Mouse (Mus musculus) CH12.LX (cell line): ENCODE data around the gene Mars2. TPM values are rescaled to one million over a fixed set of nuclear protein-coding genes. Genes with fewer than 3 reads are reported as not detected.

Experiments used
- DNase-seq: peaks from one replicate; pipeline ENCODE4 v3.0.0-alpha.2; 2013; ENCODE audit errors: extremely low read depth
- H3K27ac ChIP-seq: 2 replicates; pipeline ENCODE4 v1.5.1; 2012; ENCODE audit warnings: low read depth, mild to moderate bottlenecking, control low read depth, moderate library complexity; ENCODE audit not compliant: insufficient read depth
- H3K27me3 ChIP-seq: replicated peaks from 2 replicates; pipeline ENCODE3; 2012; ENCODE audit warnings: inconsistent platforms
- H3K36me3 ChIP-seq, 2 experiments: replicated peaks in 1 of 2; 2 replicates each; pipeline versions ENCODE3 to v1.6.1; 2012; ENCODE audit warnings: inconsistent platforms in 1 of 2, low read length in 1 of 2, mild to moderate bottlenecking in 1 of 2, mixed read lengths in 1 of 2, moderate library complexity in 1 of 2; ENCODE audit not compliant: control insufficient read depth in 1 of 2, insufficient read depth in 1 of 2
- H3K4me1 ChIP-seq, 2 experiments: 2 replicates each; pipeline ENCODE4 v1.6.1; 2012; ENCODE audit warnings: inconsistent platforms in 1 of 2, moderate library complexity in 1 of 2; ENCODE audit not compliant: insufficient read depth in 2 of 2, control insufficient read depth in 1 of 2
- H3K4me2 ChIP-seq: 2 replicates; pipeline ENCODE4 v1.6.1; 2012; ENCODE audit warnings: low read depth, mild to moderate bottlenecking, control low read depth; ENCODE audit not compliant: poor library complexity, insufficient read depth, severe bottlenecking
- H3K4me3 ChIP-seq, 3 experiments: fragments of 150-350 bp in 1 of 3; sonication (generic) in 1 of 3; replicated peaks in 1 of 3; 2 replicates each; pipeline versions ENCODE3 to v1.5.1; 2011 to 2012; ENCODE audit warnings: low read depth in 2 of 3, low read length in 2 of 3, mild to moderate bottlenecking in 2 of 3, moderate library complexity in 2 of 3, control low read depth in 1 of 3, improper control_type of control experiment in 1 of 3, inconsistent platforms in 1 of 3, mixed read lengths in 1 of 3; ENCODE audit not compliant: poor library complexity in 1 of 3
- H3K79me2 ChIP-seq: replicated peaks from 2 replicates; pipeline ENCODE4 v1.6.1; 2012; ENCODE audit warnings: mild to moderate bottlenecking, moderate library complexity; ENCODE audit not compliant: control insufficient read depth, poor library complexity, insufficient read depth, severe bottlenecking; ENCODE audit errors: extremely low read depth
- H3K9ac ChIP-seq: 2 replicates; pipeline ENCODE4 v1.6.1; 2012; ENCODE audit warnings: low read depth, mild to moderate bottlenecking, control low read depth, moderate library complexity; ENCODE audit not compliant: insufficient read depth
- H3K9me3 ChIP-seq: replicated peaks from 2 replicates; pipeline ENCODE3; 2012; ENCODE audit warnings: low read length, inconsistent platforms, mixed read lengths
- BHLHE40 ChIP-seq: IDR thresholded peaks from 2 replicates; pipeline ENCODE4 v1.6.1; 2011; ENCODE audit warnings: mild to moderate bottlenecking, low read depth, low read length, improper control_type of control experiment
- ELF1 ChIP-seq: IDR thresholded peaks from 2 replicates; pipeline ENCODE4 v1.6.1; 2014; ENCODE audit warnings: low read depth, mild to moderate bottlenecking, inconsistent platforms, low read length, improper control_type of control experiment
- EP300 ChIP-seq: IDR thresholded peaks from 2 replicates; pipeline ENCODE4 v1.6.1; 2011; ENCODE audit warnings: low read length, improper control_type of control experiment
- GABPA ChIP-seq: IDR thresholded peaks from 2 replicates; pipeline ENCODE4 v1.6.1; 2012; ENCODE audit warnings: low read depth, low read length, improper control_type of control experiment, inconsistent platforms; ENCODE audit not compliant: insufficient replicate concordance
- HCFC1 ChIP-seq: IDR thresholded peaks from 2 replicates; pipeline ENCODE4 v1.6.1; 2012; ENCODE audit warnings: low read depth, mild to moderate bottlenecking, inconsistent platforms, low read length, improper control_type of control experiment
- JUND ChIP-seq: conservative IDR thresholded peaks from 2 replicates; pipeline ENCODE4 v1.6.1; 2011; ENCODE audit warnings: low read depth, low read length, improper control_type of control experiment
- MAFK ChIP-seq: IDR thresholded peaks from 2 replicates; pipeline ENCODE4 v1.6.1; 2011; ENCODE audit warnings: low read length, improper control_type of control experiment; ENCODE audit not compliant: insufficient replicate concordance
- MEF2A ChIP-seq: IDR thresholded peaks from 2 replicates; pipeline ENCODE4 v1.6.1; 2014; ENCODE audit warnings: low read depth, mild to moderate bottlenecking, inconsistent platforms, low read length, improper control_type of control experiment, borderline replicate concordance
- MYC ChIP-seq: IDR thresholded peaks from 2 replicates; pipeline ENCODE4 v1.6.1; 2011; ENCODE audit warnings: low read depth, mild to moderate bottlenecking, improper control_type of control experiment, low read length
- POLR2A ChIP-seq: IDR thresholded peaks from 2 replicates; pipeline ENCODE4 v1.6.1; 2011; ENCODE audit warnings: low read depth, mild to moderate bottlenecking, improper control_type of control experiment, low read length
- POLR2AphosphoS2 ChIP-seq: IDR thresholded peaks from 2 replicates; pipeline ENCODE4 v1.6.1; 2011; ENCODE audit warnings: low read depth, low read length, improper control_type of control experiment
- RAD21 ChIP-seq: IDR thresholded peaks from 2 replicates; pipeline ENCODE4 v1.6.1; 2011; ENCODE audit warnings: low read depth, mild to moderate bottlenecking, low read length, improper control_type of control experiment, moderate library complexity
- RCOR1 ChIP-seq: conservative IDR thresholded peaks from 2 replicates; pipeline ENCODE4 v1.6.1; 2012; ENCODE audit warnings: low read depth, mild to moderate bottlenecking, inconsistent platforms, low read length, improper control_type of control experiment
- SIN3A ChIP-seq: IDR thresholded peaks from 2 replicates; pipeline ENCODE4 v1.6.1; 2012; ENCODE audit warnings: low read length, improper control_type of control experiment, inconsistent platforms
- TBP ChIP-seq: conservative IDR thresholded peaks from 2 replicates; pipeline ENCODE4 v1.6.1; 2011; ENCODE audit warnings: low read depth, low read length, improper control_type of control experiment
- TCF12 ChIP-seq: IDR thresholded peaks from 2 replicates; pipeline ENCODE4 v1.6.1; 2014; ENCODE audit warnings: low read depth, mild to moderate bottlenecking, inconsistent platforms, low read length, improper control_type of control experiment
- UBTF ChIP-seq: IDR thresholded peaks from 2 replicates; pipeline ENCODE4 v1.6.1; 2012; ENCODE audit warnings: low read depth, mild to moderate bottlenecking, inconsistent platforms, low read length, improper control_type of control experiment, moderate library complexity
- USF2 ChIP-seq: conservative IDR thresholded peaks from 2 replicates; pipeline ENCODE4 v1.6.1; 2011; ENCODE audit warnings: low read depth, low read length, improper control_type of control experiment
- ZC3H11A ChIP-seq: IDR thresholded peaks from 2 replicates; pipeline ENCODE4 v1.6.1; 2012; ENCODE audit warnings: low read depth, mild to moderate bottlenecking, inconsistent platforms, low read length, improper control_type of control experiment
- ZMIZ1 ChIP-seq: IDR thresholded peaks from 2 replicates; pipeline ENCODE4 v1.6.1; 2012; ENCODE audit warnings: low read depth, mild to moderate bottlenecking, inconsistent platforms, low read length, improper control_type of control experiment
- dilution Hi-C: fragments of 300-500 bp; cut with MboI; formaldehyde crosslinking; loops from 2 replicates; pipeline ENCODE4 v1.14.3; 2020; ENCODE audit warnings: low sequenced_read_pairs; ENCODE audit not compliant: extremely low pct_unique_long_range_greater_than_20kb, extremely low pct_ligation_motif_present
- in situ Hi-C: fragments of 300-500 bp; cut with MboI; formaldehyde crosslinking; loops from 3 replicates; pipeline ENCODE4 v1.14.3; 2019; ENCODE audit warnings: low sequenced_read_pairs, low pct_ligation_motif_present, low pct_unique_long_range_greater_than_20kb, mixed read lengths
- polyA plus RNA-seq: library from polyadenylated mRNA; unstranded; fragments of >175 nt; gene quantifications from 2 replicates; pipeline ENCODE4 v1.2.1, GENCODE M21; 2012; ENCODE audit warnings: low read depth; ENCODE audit not compliant: insufficient read length
- total RNA-seq, 2 experiments: library from RNA; depleted of rRNA; stranded (reverse); fragments of 300-350 nt in 1 of 2; fragments of >200 nt in 1 of 2; gene quantifications; 2 replicates each; pipeline ENCODE4 v1.2.3; 2012 to 2014

Gene Mars2
- total and polyA plus RNA-seq, 3 experiments: 3.7 to 5.6 (median 4.5) TPM

GRCm38 (mm10) chr1:55227376-55227775 lies 9.6 kb upstream of the Mars2 start:
- Histone ChIP-seq H3K36me3 (no peaks in the 10 kb centered on the region), H3K9me3 (no peaks in the 10 kb centered on the region), H3K4me2 (no peak overlapping the region), H3K4me3 (no peak overlapping the region), H3K79me2 (no peaks in the 10 kb centered on the region)
- dilution Hi-C loops: no loop called here
- in situ Hi-C loops: no loop called here
- DNase-seq: no peak
- TF ChIP-seq USF2 (no peak), RCOR1 (no peak), POLR2A (no peak), ZC3H11A (no peak), TCF12 (no peak), UBTF (no peak), MYC (no peak)
- TF ChIP-seq, all 38 proteins: peak for 0
- Histone ChIP-seq H3K4me1 (no peaks in the 10 kb centered on the region), H3K9ac (no peak overlapping the region), H3K27ac (no peak overlapping the region), H3K27me3 (no peaks in the 10 kb centered on the region)

- Histone ChIP-seq H3K4me1 (no peaks in the 10 kb centered on the region), H3K79me2 (no peaks in the 10 kb centered on the region)
- no peak for DNase-seq
- TF ChIP-seq ZMIZ1: no peak
- no peak for TF ChIP-seq JUND
- TF ChIP-seq SIN3A: no peak
- no peak for TF ChIP-seq MEF2A
- TF ChIP-seq, all 38 proteins: peak for 0
- in situ Hi-C loops (no loop called here), dilution Hi-C loops (no loop called here)
- no peak overlapping the region for H3K4me3 ChIP-seq
- no peak overlapping the region for H3K9ac ChIP-seq
- H3K4me2 ChIP-seq: no peak overlapping the region
- no peaks in the 10 kb centered on the region for H3K27me3 ChIP-seq
- H3K27ac ChIP-seq: no peak overlapping the region
- H3K36me3 ChIP-seq: no peaks in the 10 kb centered on the region
- no peaks in the 10 kb centered on the region for H3K9me3 ChIP-seq
These were observed 8.6 kb upstream of the Mars2 start for GRCm38 (mm10) chr1:55228256-55228884.

- H3K36me3 ChIP-seq: peaks cover 0 to 3% of the 10 kb centered on the region in 2 experiments
- no peaks in the 10 kb centered on the region for H3K27me3 ChIP-seq
- peaks cover 22% of the 10 kb centered on the region for H3K79me2 ChIP-seq
- no peak for TF ChIP-seq EP300
- no peak for TF ChIP-seq BHLHE40
- TF ChIP-seq TBP: no peak
- TF ChIP-seq USF2: no peak
- no peak for TF ChIP-seq ELF1
- TF ChIP-seq RAD21: no peak
- no peak for TF ChIP-seq SIN3A
- TF ChIP-seq GABPA: no peak
- no peak for TF ChIP-seq HCFC1
- TF ChIP-seq POLR2AphosphoS2: no peak
- no peak for TF ChIP-seq ZC3H11A
- no peak for TF ChIP-seq MAFK
- no peak for TF ChIP-seq ZMIZ1
- no peak for TF ChIP-seq RCOR1
- DNase-seq: no peak
- dilution Hi-C loops: no loop called here
- H3K4me3 ChIP-seq: no peak overlapping the region
- no peak overlapping the region for H3K4me2 ChIP-seq
- H3K9ac ChIP-seq: no peak overlapping the region
- no peaks in the 10 kb centered on the region for H3K9me3 ChIP-seq
- H3K27ac ChIP-seq: no peak overlapping the region
- peaks cover 0 to 7% of the 10 kb centered on the region in 2 experiments; a peak in 2 of 4 replicates for H3K4me1 ChIP-seq
- in situ Hi-C loops: no loop called here
These were observed 2.0 kb upstream of the Mars2 start for GRCm38 (mm10) chr1:55234910-55235520.
